Mouse (Mus musculus) embryonic fibroblast, embryonic 13.5 days (primary cell): ENCODE results near the gene Cryzl1.

ENCODE experiments used
- CTCF ChIP-seq: IDR thresholded peaks from 2 replicates; pipeline ENCODE4 v1.5.1; 2011; ENCODE audit warnings: mild to moderate bottlenecking, control low read depth, low read length, moderate library complexity, borderline replicate concordance; ENCODE audit not compliant: insufficient read depth
- POLR2A ChIP-seq: IDR thresholded peaks from 2 replicates; pipeline ENCODE4 v1.6.1; 2011; ENCODE audit warnings: low read depth, mild to moderate bottlenecking, control low read depth, low read length, moderate library complexity

DNA sequence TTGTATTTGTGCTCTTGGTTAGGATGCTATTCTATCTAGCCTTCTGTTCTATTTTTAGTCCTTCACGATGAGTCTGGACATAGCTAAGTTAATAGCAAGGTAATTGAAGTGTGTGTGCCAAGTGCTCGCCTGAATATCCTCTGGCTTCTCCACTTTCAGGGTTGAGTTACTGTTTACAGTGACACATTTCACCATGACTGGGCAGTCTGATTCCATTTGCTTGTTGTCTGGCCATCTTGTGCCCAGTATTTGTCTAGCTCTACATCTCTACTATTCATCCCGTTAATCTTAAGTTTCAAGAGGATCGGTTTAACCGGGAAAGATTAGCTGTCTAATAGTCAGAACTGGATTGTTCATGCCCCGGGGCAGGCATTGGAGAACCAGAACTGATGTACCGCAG, 33.7 kb upstream of the Cryzl1 start:
- TF ChIP-seq CTCF = no peak
- TF ChIP-seq POLR2A = no peak
